Mouse (Mus musculus) left cerebral cortex, postnatal 10 days (tissue): ENCODE measurements around the gene Cyp1b1. TPM values are rescaled to one million over a fixed set of nuclear protein-coding genes. Genes with fewer than 3 reads are reported as not detected.

Experiments used
- DNase-seq, 2 experiments: peaks; one replicate each; pipeline ENCODE4 v3.0.0; 2021 to 2022; ENCODE audit warnings: low spot score in 2 of 2, mixed read lengths in 1 of 2; ENCODE audit errors: extremely low spot score in 1 of 2
- intact Hi-C: fragments of 180-260 bp; cut with DNase I; formaldehyde crosslinking; loops from one replicate; pipeline ENCODE4 v1.15.1; 2025
- total RNA-seq, 2 experiments: library from RNA; stranded (reverse); gene quantifications; 2 replicates each; pipeline ENCODE4 v1.2.3; 2021

Cyp1b1 gene
- total RNA-seq, 2 experiments from 2014 or later = 3.9 to 4.1 TPM

GRCm38 (mm10) chr17:79661387-79661786 lies 53.5 kb downstream of the Cyp1b1 start:
- intact Hi-C loops = loop anchor here (2.0 to 10.0 kb wide), 2 partner anchors 179 to 353 kb away; no protein-coding TSS in a partner anchor
- DNase-seq = peak; percentile 62 to 76

- intact Hi-C loops = no loop called here
- no peak for DNase-seq
Observed at GRCm38 (mm10) chr17:79658863-79659262, 56.0 kb downstream of the Cyp1b1 start.

- DNase-seq = no peak
- intact Hi-C loops = no loop called here
Observed at GRCm38 (mm10) chr17:79658452-79658851, 56.4 kb downstream of the Cyp1b1 start.

- no peak for DNase-seq
Observed at GRCm38 (mm10) chr17:79657785-79658184, 57.1 kb downstream of the Cyp1b1 start.

GRCm38 (mm10) chr17:79654187-79654586 lies 60.7 kb downstream of the Cyp1b1 start:
- intact Hi-C loops = no loop called here
- DNase-seq = no peak

More at GRCm38 (mm10) chr17:79657785-79658184, 57.1 kb downstream of the Cyp1b1 start:
- intact Hi-C loops = no loop called here

GRCm38 (mm10) chr17:79653171-79653570 lies 61.7 kb downstream of the Cyp1b1 start:
- DNase-seq = no peak
- intact Hi-C loops = no loop called here

Other genes with a start within 250 kb of the Cyp1b1 start
- gene Rmdn2, start 103.2 kb downstream of the Cyp1b1 start, total RNA-seq = 10 to 100 TPM; 11.7 to 11.9 TPM
- gene Atl2, start 181.1 kb upstream of the Cyp1b1 start, total RNA-seq = 10 to 100 TPM; 66.6 to 71.3 TPM